Mouse (Mus musculus) left cerebral cortex, adult 18-20 months (tissue): Measurements from ENCODE around the gene Plekhh3. TPM values are rescaled to one million over a fixed set of nuclear protein-coding genes. Genes with fewer than 3 reads are reported as not detected.
A peak's percentile ranks its signal among the peaks of the same experiment; 100 is the strongest.
"Not testable (repeated sequence)": the region's sequence is repeated elsewhere in the genome, so short reads cannot be mapped to it uniquely, and the experiment has no call there.

Experiments
- DNase-seq, 2 experiments: peaks; one replicate each; pipeline ENCODE4 v3.0.0; 2021 to 2022; ENCODE audit warnings: low spot score in 2 of 2, mixed read lengths in 1 of 2
- microRNA-seq, 2 experiments: library from miRNA; unstranded; fragments of <30 nt; microRNA quantifications; one replicate each; pipeline ENCODE4 v1.2.0; 2021
- total RNA-seq, 2 experiments: library from RNA; stranded (reverse); gene quantifications; 2 replicates each; pipeline ENCODE4 v1.2.3; 2021

Gene Plekhh3
- total RNA-seq, 2 experiments from 2014 or later: 14.2 to 16.7 TPM

- not testable (repeated sequence) for DNase-seq
These were observed 46.1 kb downstream of the Plekhh3 start for GRCm38 (mm10) chr11:101125008-101125407.

DNA sequence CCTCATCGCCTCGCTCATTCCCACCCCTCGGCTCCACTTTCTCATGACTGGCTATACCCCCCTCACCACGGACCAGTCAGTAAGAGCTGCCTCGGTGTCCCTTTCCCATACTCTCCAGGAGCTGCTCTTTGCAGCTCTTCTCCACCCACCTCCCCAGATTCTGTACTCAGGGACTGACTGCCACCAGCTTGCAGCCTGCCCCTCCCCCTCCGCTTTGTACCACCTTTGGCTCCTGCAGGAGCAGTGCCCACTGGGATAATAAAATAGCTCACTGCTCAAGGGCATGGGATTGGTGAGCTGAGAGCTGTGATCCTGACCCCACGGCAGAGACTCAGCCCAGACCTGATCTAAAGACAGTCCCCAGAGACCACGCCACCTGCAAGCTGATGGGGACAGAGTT lies 46.7 kb downstream of the Plekhh3 start:
- not testable (repeated sequence) for DNase-seq

DNA sequence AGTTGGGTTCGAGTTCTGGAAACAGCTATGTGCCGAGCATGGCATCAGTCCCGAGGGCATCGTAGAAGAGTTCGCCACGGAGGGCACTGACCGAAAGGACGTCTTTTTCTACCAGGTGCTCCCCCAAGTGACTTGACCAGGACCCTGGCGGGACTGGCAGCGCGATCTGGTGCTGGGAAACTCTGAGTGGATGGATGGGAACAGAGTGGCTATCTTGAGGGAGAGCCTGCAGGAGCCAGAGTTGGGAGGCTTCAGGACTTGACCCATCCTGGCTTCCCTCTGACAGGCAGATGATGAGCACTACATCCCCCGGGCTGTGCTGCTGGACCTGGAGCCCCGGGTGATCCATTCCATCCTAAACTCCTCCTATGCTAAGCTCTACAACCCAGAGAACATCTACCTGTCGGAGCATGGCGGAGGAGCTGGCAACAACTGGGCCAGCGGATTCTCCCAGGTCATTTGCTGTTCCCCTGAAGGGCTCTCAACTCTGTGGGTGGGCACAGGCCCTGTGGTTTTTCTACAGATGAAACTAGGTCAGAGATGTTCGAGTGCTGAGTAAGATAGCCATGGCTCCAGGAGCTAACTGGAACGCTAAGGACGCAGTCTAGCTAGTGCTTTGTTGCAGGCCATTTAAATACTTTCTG lies 50.5 kb downstream of the Plekhh3 start:
- DNase-seq: peak in 1 of 2 experiments; percentile 10

DNA sequence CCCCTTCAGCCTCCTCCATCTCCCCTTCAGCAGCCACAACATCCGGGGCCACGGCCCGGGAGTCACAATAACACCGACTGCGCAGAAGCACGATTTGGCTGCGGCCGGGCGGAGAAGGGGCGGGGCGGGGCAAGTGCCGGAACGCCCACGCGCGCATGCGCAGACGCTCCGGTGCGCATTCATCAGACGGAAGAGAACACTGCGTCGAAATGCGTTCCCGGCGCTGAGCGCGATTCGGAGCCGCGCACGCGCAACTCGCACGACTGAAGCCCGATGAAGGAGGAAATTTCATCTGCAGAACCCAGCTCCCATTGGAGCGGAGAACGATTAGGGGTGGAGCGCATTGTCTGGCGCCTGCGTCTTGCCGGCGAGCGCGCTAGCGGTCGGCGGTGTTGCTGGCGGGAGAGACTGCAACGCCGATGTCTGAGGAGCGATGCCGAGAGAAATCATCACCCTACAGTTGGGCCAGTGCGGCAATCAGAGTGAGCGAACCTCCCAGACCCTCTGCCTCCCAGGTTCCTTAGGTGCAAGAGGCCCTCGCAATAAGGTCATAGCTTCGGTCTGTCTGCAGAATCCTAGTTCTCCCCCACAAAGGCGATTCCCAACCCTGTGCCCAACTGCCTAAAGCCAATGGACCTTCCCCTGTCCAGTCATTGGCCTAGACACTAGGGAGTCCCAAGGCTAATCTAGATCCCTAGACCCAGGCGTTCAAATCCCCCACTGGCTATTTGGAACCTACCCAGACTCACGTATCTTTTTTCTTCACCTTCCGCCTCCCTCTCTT lies 51.2 kb downstream of the Plekhh3 start, which contains the start of the genes Retreg3 and Tubg1:
Gene Retreg3 (minus strand): TSS at position 133 of the 784 bp plus-strand sequence.
Gene Tubg1 (plus strand): TSS at position 178 of the 784 bp plus-strand sequence.
- peak; percentile 98 to 100 for DNase-seq

DNA sequence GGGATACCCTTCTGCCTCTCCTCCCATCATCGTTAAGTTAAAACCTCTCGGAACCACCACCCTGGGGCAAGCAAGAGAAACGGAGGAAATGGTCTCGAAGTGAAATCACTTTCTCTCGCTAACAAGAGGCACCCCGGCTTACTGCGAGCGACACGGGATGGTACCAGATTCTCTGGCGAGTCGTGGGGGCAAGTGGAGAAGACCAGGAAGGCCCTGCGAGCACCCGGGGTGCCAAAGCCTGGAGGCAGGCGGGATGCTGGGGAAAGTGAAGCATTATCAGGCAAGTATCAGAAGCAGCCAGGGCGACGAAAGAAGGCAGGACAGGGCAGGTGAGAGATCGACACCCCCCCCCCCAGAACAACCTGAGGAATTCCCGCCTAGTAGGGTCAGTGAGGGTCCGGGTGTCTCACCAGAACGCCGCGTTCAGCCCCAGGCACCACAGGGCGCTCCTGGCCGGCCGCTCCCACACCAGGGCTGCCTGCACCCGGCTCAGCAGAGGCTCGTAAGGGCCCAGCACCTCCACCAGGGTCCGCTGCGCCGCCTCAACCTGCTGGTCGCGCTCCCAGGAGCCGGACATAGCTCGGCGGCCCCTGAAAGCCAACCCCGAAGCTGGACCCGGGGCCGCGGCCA lies 51.9 kb downstream of the Plekhh3 start:
- DNase-seq: peak in 1 of 2 experiments; percentile 11

GRCm38 (mm10) chr11:101118105-101118504 lies 53.0 kb downstream of the Plekhh3 start:
- DNase-seq: no peak

DNA sequence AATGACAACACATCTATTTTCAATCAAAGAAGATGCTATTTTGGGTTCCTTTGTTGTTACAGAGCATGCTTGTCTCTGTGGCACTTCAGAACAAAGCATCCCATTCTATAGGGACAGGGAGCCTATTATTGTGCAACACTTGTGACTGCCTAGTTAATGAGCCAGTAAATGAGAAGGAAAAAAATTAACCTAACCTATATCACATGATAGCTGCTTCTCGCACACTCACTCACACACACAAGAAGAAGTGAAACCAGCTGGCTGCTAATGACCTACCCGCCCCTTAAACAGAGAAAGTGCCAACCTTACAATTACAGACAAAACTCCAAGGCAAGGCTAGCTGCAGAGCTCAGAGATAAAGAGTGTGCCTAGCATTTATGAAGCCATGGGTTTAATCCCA lies 55.6 kb downstream of the Plekhh3 start:
- no peak for DNase-seq

Small RNA genes lying within 50 kb of the gene (microRNA-seq; reads per million reads assigned to microRNA genes)
- gene Gm27626: 0 reads per million in 2 experiments

Other genes starting within 250 kb of the Plekhh3 start
- gene Stat3, start 231.8 kb downstream of the Plekhh3 start, total RNA-seq: 10 to 100 TPM; 38.8 to 46.7 TPM
- 10 to 100 TPM; 22.7 to 24.9 TPM for gene Cavin1, start 200.5 kb downstream of the Plekhh3 start, total RNA-seq
- gene Atp6v0a1, start 161.9 kb downstream of the Plekhh3 start, total RNA-seq: 100 to 1,000 TPM; 423 to 445 TPM
- 1 to 10 TPM; 7.0 to 7.9 TPM for gene Naglu, start 101.3 kb downstream of the Plekhh3 start, total RNA-seq
- under 1 TPM; 0.59 to 0.91 TPM for gene Hsd17b1, start 92.9 kb downstream of the Plekhh3 start, total RNA-seq
- 10 to 100 TPM; 22.5 to 24.6 TPM for gene Coasy, start 88.8 kb downstream of the Plekhh3 start, total RNA-seq
- gene Mlx, start 84.1 kb downstream of the Plekhh3 start, total RNA-seq: 10 to 100 TPM; 39.5 to 46.6 TPM
- gene Psmc3ip, start 75.9 kb downstream of the Plekhh3 start, total RNA-seq: 1 to 10 TPM; 3.0 to 3.6 TPM
- gene Retreg3, start 51.5 kb downstream of the Plekhh3 start, total RNA-seq: 10 to 100 TPM; 53.9 to 57.8 TPM
- 10 to 100 TPM; 44.5 to 53.3 TPM for gene Tubg1, start 51.4 kb downstream of the Plekhh3 start, total RNA-seq
- gene Tubg2, start 15.4 kb downstream of the Plekhh3 start, total RNA-seq: 10 to 100 TPM; 48.6 to 54.5 TPM
- 100 to 1,000 TPM; 158 to 160 TPM for gene Cntnap1, start 828 bp downstream of the Plekhh3 start, total RNA-seq
- under 1 TPM in 1 of 2 experiments, not detected in 1; 0.28 TPM for gene Ccr10, start 4.1 kb upstream of the Plekhh3 start, total RNA-seq
- 10 to 100 TPM; 55.7 to 62.7 TPM for gene Ezh1, start 55.1 kb upstream of the Plekhh3 start, total RNA-seq
- 10 to 100 TPM; 31.4 to 37.8 TPM for gene Ramp2, start 74.7 kb upstream of the Plekhh3 start, total RNA-seq
- 10 to 100 TPM; 56.8 to 65.8 TPM for gene Vps25, start 82.4 kb upstream of the Plekhh3 start, total RNA-seq
- 1 to 10 TPM; 7.0 to 8.8 TPM for gene Wnk4, start 89.2 kb upstream of the Plekhh3 start, total RNA-seq
- gene Cntd1, start 107.7 kb upstream of the Plekhh3 start, total RNA-seq: under 1 TPM; 0.46 to 0.56 TPM
- 100 to 1,000 TPM; 103 to 112 TPM for gene Coa3, start 107.8 kb upstream of the Plekhh3 start, total RNA-seq
- 100 to 1,000 TPM; 202 to 214 TPM for gene Becn1, start 130.9 kb upstream of the Plekhh3 start, total RNA-seq
- gene Psme3, start 144.9 kb upstream of the Plekhh3 start, total RNA-seq: 100 to 1,000 TPM; 128 to 131 TPM
- gene Aoc2, start 153.7 kb upstream of the Plekhh3 start, total RNA-seq: 1 to 10 TPM; 5.4 to 6.9 TPM
- under 1 TPM; 0.61 to 0.74 TPM for gene Aoc3, start 159.3 kb upstream of the Plekhh3 start, total RNA-seq
- not detected for gene G6pc, start 196.2 kb upstream of the Plekhh3 start, total RNA-seq
- gene Aarsd1, start 246.3 kb upstream of the Plekhh3 start, total RNA-seq: 10 to 100 TPM; 47.6 to 48.8 TPM